Mouse (Mus musculus): ENCODE results near the gene Mga. TPM values are rescaled to one million over a fixed set of nuclear protein-coding genes. Genes with fewer than 3 reads are reported as not detected.

The Mga gene
- total RNA-seq, 1 experiment from 2014 or later, result 101 TPM

GRCm38 (mm10) chr2:119980343-119980986 lies 83.4 kb downstream of the Mga start:
- ATAC-seq (replicated peaks in 1 of 2; ENCODE audit: insufficient read depth in 1 of 2, low FRiP score in 2 of 2, low TSS enrichment in 1 of 2, low read depth in 1 of 2, poor library complexity in 2 of 2, severe bottlenecking in 2 of 2), result no peak

GRCm38 (mm10) chr2:119981631-119982030 lies 84.6 kb downstream of the Mga start:
- ATAC-seq (replicated peaks in 1 of 2; ENCODE audit: insufficient read depth in 1 of 2, low FRiP score in 2 of 2, low TSS enrichment in 1 of 2, low read depth in 1 of 2, poor library complexity in 2 of 2, severe bottlenecking in 2 of 2), result no peak

GRCm38 (mm10) chr2:119985871-119986270 lies 88.8 kb downstream of the Mga start:
- ATAC-seq (replicated peaks in 1 of 2; ENCODE audit: insufficient read depth in 1 of 2, low FRiP score in 2 of 2, low TSS enrichment in 1 of 2, low read depth in 1 of 2, poor library complexity in 2 of 2, severe bottlenecking in 2 of 2), result no peak

- ATAC-seq (replicated peaks in 1 of 2; ENCODE audit: insufficient read depth in 1 of 2, low FRiP score in 2 of 2, low TSS enrichment in 1 of 2, low read depth in 1 of 2, poor library complexity in 2 of 2, severe bottlenecking in 2 of 2), result no peak
Observed at GRCm38 (mm10) chr2:119986369-119986768, 89.3 kb downstream of the Mga start.

GRCm38 (mm10) chr2:119987441-119987840 lies 90.4 kb downstream of the Mga start:
- ATAC-seq (replicated peaks in 1 of 2; ENCODE audit: insufficient read depth in 1 of 2, low FRiP score in 2 of 2, low TSS enrichment in 1 of 2, low read depth in 1 of 2, poor library complexity in 2 of 2, severe bottlenecking in 2 of 2), result no peak

- peak in 1 of 2 experiments; percentile 21; a peak in 1 of 4 replicates for ATAC-seq (replicated peaks in 1 of 2; ENCODE audit: insufficient read depth in 1 of 2, low FRiP score in 2 of 2, low TSS enrichment in 1 of 2, low read depth in 1 of 2, poor library complexity in 2 of 2, severe bottlenecking in 2 of 2)
Observed at GRCm38 (mm10) chr2:119988952-119989351, 91.9 kb downstream of the Mga start.

GRCm38 (mm10) chr2:119990881-119991280 lies 93.9 kb downstream of the Mga start:
- ATAC-seq (replicated peaks in 1 of 2; ENCODE audit: insufficient read depth in 1 of 2, low FRiP score in 2 of 2, low TSS enrichment in 1 of 2, low read depth in 1 of 2, poor library complexity in 2 of 2, severe bottlenecking in 2 of 2), result no peak

- no peak for ATAC-seq (replicated peaks in 1 of 2; ENCODE audit: insufficient read depth in 1 of 2, low FRiP score in 2 of 2, low TSS enrichment in 1 of 2, low read depth in 1 of 2, poor library complexity in 2 of 2, severe bottlenecking in 2 of 2)
Observed at GRCm38 (mm10) chr2:119992349-119992748, 95.3 kb downstream of the Mga start.

- ATAC-seq (replicated peaks in 1 of 2; ENCODE audit: insufficient read depth in 1 of 2, low FRiP score in 2 of 2, low TSS enrichment in 1 of 2, low read depth in 1 of 2, poor library complexity in 2 of 2, severe bottlenecking in 2 of 2), result no peak
Observed at GRCm38 (mm10) chr2:119993515-119993914, 96.5 kb downstream of the Mga start.

- no peak for ATAC-seq (replicated peaks in 1 of 2; ENCODE audit: insufficient read depth in 1 of 2, low FRiP score in 2 of 2, low TSS enrichment in 1 of 2, low read depth in 1 of 2, poor library complexity in 2 of 2, severe bottlenecking in 2 of 2)
Observed at GRCm38 (mm10) chr2:119994839-119995238, 97.8 kb downstream of the Mga start.

- ATAC-seq (replicated peaks in 1 of 2; ENCODE audit: insufficient read depth in 1 of 2, low FRiP score in 2 of 2, low TSS enrichment in 1 of 2, low read depth in 1 of 2, poor library complexity in 2 of 2, severe bottlenecking in 2 of 2), result peak; percentile 76 to 87
Observed at GRCm38 (mm10) chr2:119995391-119996281, 98.6 kb downstream of the Mga start.

- ATAC-seq (replicated peaks in 1 of 2; ENCODE audit: insufficient read depth in 1 of 2, low FRiP score in 2 of 2, low TSS enrichment in 1 of 2, low read depth in 1 of 2, poor library complexity in 2 of 2, severe bottlenecking in 2 of 2), result no peak
Observed at GRCm38 (mm10) chr2:119997354-119997753, 100.3 kb downstream of the Mga start.

- ATAC-seq (replicated peaks in 1 of 2; ENCODE audit: insufficient read depth in 1 of 2, low FRiP score in 2 of 2, low TSS enrichment in 1 of 2, low read depth in 1 of 2, poor library complexity in 2 of 2, severe bottlenecking in 2 of 2), result no peak
Observed at GRCm38 (mm10) chr2:119999731-120000130, 102.7 kb downstream of the Mga start.

GRCm38 (mm10) chr2:120000882-120001584 lies 104.0 kb downstream of the Mga start:
- 0 out of 4 replicates have a peak, but pooled peaks of 1 of the 2 experiments have one; percentile 25 for ATAC-seq (replicated peaks in 1 of 2; ENCODE audit: insufficient read depth in 1 of 2, low FRiP score in 2 of 2, low TSS enrichment in 1 of 2, low read depth in 1 of 2, poor library complexity in 2 of 2, severe bottlenecking in 2 of 2)

GRCm38 (mm10) chr2:120001956-120002355 lies 104.9 kb downstream of the Mga start:
- no peak for ATAC-seq (replicated peaks in 1 of 2; ENCODE audit: insufficient read depth in 1 of 2, low FRiP score in 2 of 2, low TSS enrichment in 1 of 2, low read depth in 1 of 2, poor library complexity in 2 of 2, severe bottlenecking in 2 of 2)

GRCm38 (mm10) chr2:120003970-120004369 lies 106.9 kb downstream of the Mga start:
- no peak for ATAC-seq (replicated peaks in 1 of 2; ENCODE audit: insufficient read depth in 1 of 2, low FRiP score in 2 of 2, low TSS enrichment in 1 of 2, low read depth in 1 of 2, poor library complexity in 2 of 2, severe bottlenecking in 2 of 2)

GRCm38 (mm10) chr2:120006696-120007095 lies 109.7 kb downstream of the Mga start:
- no peak for ATAC-seq (replicated peaks in 1 of 2; ENCODE audit: insufficient read depth in 1 of 2, low FRiP score in 2 of 2, low TSS enrichment in 1 of 2, low read depth in 1 of 2, poor library complexity in 2 of 2, severe bottlenecking in 2 of 2)

- ATAC-seq (replicated peaks in 1 of 2; ENCODE audit: insufficient read depth in 1 of 2, low FRiP score in 2 of 2, low TSS enrichment in 1 of 2, low read depth in 1 of 2, poor library complexity in 2 of 2, severe bottlenecking in 2 of 2), result no peak
Observed at GRCm38 (mm10) chr2:120007680-120008210, 110.7 kb downstream of the Mga start.
